Mouse (Mus musculus) liver, postnatal 0 days (tissue): ENCODE data around the gene Sap30.

ENCODE experiments used
- CTCF ChIP-seq: sonication (generic); IDR thresholded peaks from 2 replicates; pipeline ENCODE4 v1.5.1; 2016; ENCODE audit warnings: antibody characterized with exemption, low read depth
- EP300 ChIP-seq: IDR thresholded peaks from 2 replicates; pipeline ENCODE4 v1.6.1; 2016; ENCODE audit warnings: antibody characterized with exemption, low read depth, mild to moderate bottlenecking

DNA sequence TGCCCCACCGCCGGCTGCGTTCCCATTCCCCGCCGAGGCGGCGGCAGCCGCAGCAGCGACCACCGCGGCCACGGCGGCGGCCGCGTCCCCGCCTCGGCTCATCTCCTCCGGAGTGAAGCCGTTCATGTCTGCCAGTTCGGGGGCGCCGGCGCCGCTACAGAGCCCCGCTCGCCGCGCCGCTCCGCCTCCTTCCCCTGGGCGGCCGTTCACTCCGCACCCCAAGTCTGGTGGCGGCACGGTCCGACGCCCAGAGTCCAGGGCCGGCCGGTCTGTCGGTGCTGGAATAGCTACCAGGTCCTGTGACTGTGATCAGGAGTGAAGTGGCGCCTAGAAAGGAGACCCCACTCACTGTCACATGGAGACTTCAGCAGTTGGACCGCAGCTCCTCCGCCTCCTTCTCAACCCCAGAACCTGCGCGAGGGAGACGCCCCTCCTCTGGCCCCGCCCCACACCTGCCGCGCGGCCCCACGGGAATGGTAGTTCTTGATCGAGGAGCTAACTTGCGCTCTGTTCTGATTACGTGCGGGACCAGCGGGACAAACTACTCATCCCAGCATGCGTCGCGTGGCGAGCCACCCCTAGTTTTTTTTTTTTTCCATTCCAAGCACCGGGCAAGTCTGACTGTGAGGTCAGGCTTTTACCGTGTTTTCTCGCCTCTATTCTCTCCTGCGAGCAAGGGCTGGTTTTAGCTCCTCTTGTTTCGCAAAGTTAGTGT, at the start of gene Sap30:
- no peak for TF ChIP-seq CTCF
- no peak for TF ChIP-seq EP300
